Comparison of ENCODE assay signal across 9 mouse cellular contexts in genomic region chr11:83852501-83853211, GRCm38 (mm10). TPM values are rescaled to one million over a fixed set of nuclear protein-coding genes. Genes with fewer than 3 reads are reported as not detected.
DNase-seq lines count a peak whose midpoint lies in the region; ATAC-seq and TF ChIP-seq lines count a peak whose summit lies in the region.
"Had no signal": no experiment of that assay in that cellular context is flagged by ENCODE, and none has a peak within 500 bp of the region (broad histone marks: within the 10 kb centered on the region; RNA-seq: fewer than 3 reads in every experiment).

No protein-coding gene starts in this region.

- ATAC-seq in intestine, embryonic 14.5 days (replicated peaks; ENCODE audit: low FRiP score, low TSS enrichment, low read depth), result peak; percentile 34
- ATAC-seq in liver, embryonic 12.5 days, result no peak

- TF ChIP-seq CTCF in ES-Bruce4 (IDR thresholded peaks at IDR 0.05; ENCODE audit: low read depth, low read length), result no peak

- TF ChIP-seq POLR2A in ES-Bruce4 (IDR thresholded peaks at IDR 0.05; ENCODE audit: insufficient read depth, low read length), result no peak

- H3K4me2 ChIP-seq in intestine, embryonic 14.5 days (ENCODE audit: low read length), result peak overlapping the region; percentile 38
- peak overlapping the region; percentile 54 for H3K4me2 ChIP-seq in liver, embryonic 12.5 days

- H3K9ac ChIP-seq in ES-Bruce4 (ENCODE audit: low read depth, poor library complexity, severe bottlenecking), result 0 out of 2 replicates have a peak overlapping the region, but pooled peaks have one; percentile 0
- peak overlapping the region; percentile 48 for H3K9ac ChIP-seq in intestine, embryonic 14.5 days (ENCODE audit: low read length)
- H3K9ac ChIP-seq in liver, embryonic 12.5 days, result no peak overlapping the region

- H3K27ac ChIP-seq in ES-Bruce4 (ENCODE audit: insufficient read depth, low read length), result no peak overlapping the region
- H3K27ac ChIP-seq in intestine, embryonic 14.5 days (ENCODE audit: low read depth), result peak overlapping the region; percentile 77
- H3K27ac ChIP-seq in liver, embryonic 12.5 days, result peak overlapping the region; percentile 10; the same call in 1 of the 2 replicates

- H3K9me3 ChIP-seq in ES-Bruce4 (replicated peaks; ENCODE audit: control insufficient read depth, insufficient read depth, low read length, poor library complexity, severe bottlenecking), result no peaks in the 10 kb centered on the region
- no peaks in the 10 kb centered on the region for H3K9me3 ChIP-seq in intestine, embryonic 14.5 days (ENCODE audit: control insufficient read depth, low read length)
- H3K9me3 ChIP-seq in liver, embryonic 12.5 days (replicated peaks), result no peaks in the 10 kb centered on the region

- no peaks in the 10 kb centered on the region for H3K36me3 ChIP-seq in ES-Bruce4 (ENCODE audit: control insufficient read depth, insufficient read depth, low read length, poor library complexity, severe bottlenecking)
- H3K36me3 ChIP-seq in intestine, embryonic 14.5 days (ENCODE audit: control insufficient read depth, insufficient read depth, low read length), result no peaks in the 10 kb centered on the region
- H3K36me3 ChIP-seq in liver, embryonic 12.5 days, result 0 out of 2 replicates have a peak, but pooled peaks cover 1% of the 10 kb centered on the region

- H3K4me1 ChIP-seq in ES-Bruce4 (ENCODE audit: control insufficient read depth, insufficient read depth, low read length), result no peaks in the 10 kb centered on the region
- 0 out of 2 replicates have a peak, but pooled peaks cover 2% of the 10 kb centered on the region for H3K4me1 ChIP-seq in intestine, embryonic 14.5 days (replicated peaks; ENCODE audit: control insufficient read depth, insufficient read depth, low read length)
- H3K4me1 ChIP-seq in liver, embryonic 12.5 days, result no peaks in the 10 kb centered on the region

- DNase-seq in cerebellum, postnatal 14 days, result peak; percentile 9 to 13
- DNase-seq in cerebellum, adult 11 months, result no peak
- peak; percentile 84 for DNase-seq in intestine, embryonic 14.5 days (ENCODE audit: low spot score)
- no peak for DNase-seq in frontal cortex, postnatal 25 days (ENCODE audit: low spot score in 2 of 2)
- no peak for DNase-seq in testis, postnatal 10 days (ENCODE audit: low spot score)
- DNase-seq in left cerebral cortex, postnatal 14 days (ENCODE audit: low spot score in 2 of 2), result no peak

- no peak for TF ChIP-seq EP300 in ES-Bruce4 (IDR thresholded peaks at IDR 0.05; ENCODE audit: insufficient read depth, low read depth, low read length)

- H3K27me3 ChIP-seq in ES-Bruce4 (ENCODE audit: control insufficient read depth, insufficient read depth, low read length, poor library complexity, severe bottlenecking), result peaks cover 34% of the 10 kb centered on the region
- H3K27me3 ChIP-seq in intestine, embryonic 14.5 days (replicated peaks; ENCODE audit: control insufficient read depth, insufficient read depth, low read length), result peaks cover 83% of the 10 kb centered on the region
- peaks cover 96% of the 10 kb centered on the region for H3K27me3 ChIP-seq in liver, embryonic 12.5 days (replicated peaks)

- under 1% methylated on average over 38 of the region's 38 CpGs for WGBS in intestine, embryonic 14.5 days
- WGBS in liver, embryonic 12.5 days (ENCODE audit: insufficient replicate concordance), result 1% methylated on average over 38 of the region's 38 CpGs

- H3K4me3 ChIP-seq in ES-Bruce4 (ENCODE audit: low read depth, low read length), result peak overlapping the region; percentile 60
- peak overlapping the region; percentile 37 for H3K4me3 ChIP-seq in intestine, embryonic 14.5 days (ENCODE audit: low read depth, low read length)
- H3K4me3 ChIP-seq in liver, embryonic 12.5 days, result peak overlapping the region; percentile 46

- intact Hi-C loops in left cerebral cortex, postnatal 14 days (cut with DNase I), result loop anchor here (5.0 kb wide), 1 partner anchor 670 kb away; no protein-coding TSS in a partner anchor

RNA-seq across cellular contexts. Expression of gene Hnf1b, which starts 2.8 kb away (rescaled TPM):
- 0.27 TPM in 1 of 2 replicates, not detected in the other for polyA plus RNA-seq in ES-Bruce4 (2011; ENCODE audit: insufficient read depth, insufficient read length, low read depth, missing spikeins)
- polyA plus RNA-seq in intestine, embryonic 14.5 days (2014; fragmentation: Nextera tagmentation; extraction: Ambion mirVana), result 11.5 and 15.1 TPM in 2 replicates
- 2.2 and 2.5 TPM in 2 replicates for polyA plus RNA-seq in liver, embryonic 12.5 days (2016; fragmentation: Nextera tagmentation; extraction: Ambion mirVana)
- under 1 TPM in 1 of 2 experiments, not detected in 1; 0.22 TPM for total RNA-seq in left cerebral cortex, postnatal 14 days (2021)
- polyA plus RNA-seq: C2C12 had no signal

Comparison
In these comparisons a context has a peak if more than half of its experiments do, and no peak if none do; other contexts are left out.
1. DNase-seq: peak in cerebellum, postnatal 14 days (2 of 2) and intestine, embryonic 14.5 days (single experiment); none in cerebellum, adult 11 months (single experiment), frontal cortex, postnatal 25 days (0 of 2), testis, postnatal 10 days (single experiment) and left cerebral cortex, postnatal 14 days (0 of 2).
2. Peak in every context shown above with its lines, with median percentiles within 50 percentile points of each other: H3K4me3 ChIP-seq.